Mouse (Mus musculus) macrophage (primary cell): ENCODE results near the gene Prok1. TPM values are rescaled to one million over a fixed set of nuclear protein-coding genes. Genes with fewer than 3 reads are reported as not detected.

Experiments used
- H3K27ac ChIP-seq: fragments of 350-480 bp; formaldehyde crosslinking; 2 replicates; pipeline ENCODE4 v1.9.0; 2021
- H3K36me3 ChIP-seq: fragments of 350-480 bp; formaldehyde crosslinking; 2 replicates; pipeline ENCODE4 v1.9.0; 2021; ENCODE audit errors: inconsistent target
- H3K4me3 ChIP-seq: fragments of 350-480 bp; formaldehyde crosslinking; 2 replicates; pipeline ENCODE4 v1.9.0; 2021; ENCODE audit errors: inconsistent target
- H3K79me2 ChIP-seq: fragments of 350-480 bp; formaldehyde crosslinking; 2 replicates; pipeline ENCODE4 v1.9.0; 2021; ENCODE audit errors: inconsistent target
- WGBS: methylation state at CpG from one replicate; pipeline ENCODE4 v1.1.7; 2026; ENCODE audit warnings: inconsistent platforms; ENCODE audit not compliant: missing documents; 5-methylcytosine and 5-hydroxymethylcytosine counted together
- polyA plus RNA-seq: library from polyadenylated mRNA; stranded (reverse); fragments of 250-400 nt; gene quantifications from 3 replicates; pipeline ENCODE4 v1.2.4, GENCODE M21; 2018; ENCODE audit warnings: inconsistent platforms

Prok1 gene
- polyA plus RNA-seq, 1 experiment from 2014 or later, result not detected

DNA sequence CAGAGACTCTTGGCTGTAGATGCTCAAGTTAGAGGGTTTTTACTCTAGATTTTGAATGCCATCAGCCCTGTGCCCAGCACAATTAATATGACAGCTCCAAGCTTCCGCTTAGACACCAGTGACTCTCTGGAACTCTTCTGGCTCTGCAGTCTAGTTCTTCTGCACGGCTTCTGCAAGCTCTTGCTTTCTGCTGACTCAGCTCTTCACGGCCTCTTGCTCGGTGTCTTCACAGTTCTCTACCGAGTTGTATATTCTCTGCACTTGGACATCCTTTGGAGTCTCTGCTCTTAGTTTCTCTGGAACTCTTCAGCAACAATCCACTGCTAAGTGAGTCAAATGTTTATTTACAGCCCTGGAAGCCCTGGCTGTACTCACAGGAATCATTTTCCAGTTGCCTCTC is 14.4 kb upstream of the Prok1 start:
- WGBS, result 90% methylated on average over 4 of the region's 5 CpGs
- H3K36me3 ChIP-seq, result no peaks in the 10 kb centered on the region
- H3K4me3 ChIP-seq, result no peak overlapping the region
- no peak overlapping the region for H3K27ac ChIP-seq
- H3K79me2 ChIP-seq, result no peaks in the 10 kb centered on the region

DNA sequence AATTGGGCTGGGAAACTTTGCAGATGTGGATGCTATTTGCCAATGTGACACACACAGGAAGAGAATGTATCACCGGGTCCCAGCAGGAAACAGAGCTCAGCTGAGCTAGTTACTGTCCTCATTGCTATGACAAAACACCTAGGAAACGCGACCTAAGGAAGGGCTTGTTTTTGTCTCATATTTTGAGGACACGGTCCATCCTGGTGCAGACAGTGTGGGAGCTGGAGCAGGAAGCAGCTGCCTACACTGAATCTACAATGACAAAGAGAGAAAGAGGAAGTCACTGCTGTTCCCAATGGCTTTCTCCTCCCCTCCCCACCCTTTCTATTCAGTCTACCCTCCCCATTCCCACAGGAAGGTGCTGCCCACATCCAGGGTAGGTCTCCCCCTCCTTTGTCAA is 12.5 kb upstream of the Prok1 start:
- Histone ChIP-seq H3K79me2 (no peaks in the 10 kb centered on the region), H3K27ac (no peak overlapping the region), H3K4me3 (no peak overlapping the region), H3K36me3 (no peaks in the 10 kb centered on the region)
- 0% methylated on average over 4 of the region's 4 CpGs for WGBS

DNA sequence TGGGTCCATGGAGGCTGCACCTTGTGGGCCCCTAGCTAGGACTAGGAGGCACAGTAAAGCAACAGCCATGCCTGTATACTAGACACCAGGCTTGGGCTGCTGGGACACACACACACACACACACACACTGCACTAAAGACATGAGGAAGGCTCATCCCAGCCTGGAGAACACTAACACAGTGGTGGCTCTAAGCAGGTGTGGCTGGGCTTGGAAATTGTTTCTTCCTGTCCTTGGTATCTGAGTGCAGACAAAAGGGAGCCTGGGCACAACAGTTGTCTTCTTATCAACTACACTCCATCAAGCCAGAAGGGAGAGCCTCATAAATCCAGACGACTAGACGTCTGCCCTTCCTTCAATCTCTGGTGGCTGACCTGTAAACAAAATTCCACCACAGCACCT is 10.8 kb upstream of the Prok1 start:
- Histone ChIP-seq H3K36me3 (no peaks in the 10 kb centered on the region), H3K4me3 (no peak overlapping the region), H3K27ac (no peak overlapping the region), H3K79me2 (no peaks in the 10 kb centered on the region)
- 48% methylated on average over 2 of the region's 2 CpGs for WGBS

DNA sequence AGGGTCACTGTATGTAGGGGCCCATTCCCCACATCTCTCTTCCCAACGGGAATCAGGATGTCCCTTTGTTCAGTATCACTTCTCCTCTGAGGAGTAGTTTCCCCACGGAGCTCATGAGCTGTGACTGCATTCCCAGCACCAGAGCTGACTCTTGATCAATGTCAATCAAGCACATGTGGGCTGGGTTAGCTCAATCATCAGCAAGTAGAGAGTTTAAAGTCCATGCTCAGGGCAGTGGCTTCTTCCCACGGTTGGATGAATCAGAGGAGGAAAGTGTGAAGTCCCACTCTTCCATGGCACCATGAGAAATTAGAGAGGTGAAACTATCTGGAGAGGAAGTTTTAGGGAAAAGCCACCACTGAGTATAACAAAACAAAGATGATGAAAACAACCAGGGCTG is 9.5 kb upstream of the Prok1 start:
- no peaks in the 10 kb centered on the region for H3K36me3 ChIP-seq
- no peak overlapping the region for H3K27ac ChIP-seq
- no peaks in the 10 kb centered on the region for H3K79me2 ChIP-seq
- WGBS, result 62% methylated on average over 3 of the region's 3 CpGs
- H3K4me3 ChIP-seq, result no peak overlapping the region

DNA sequence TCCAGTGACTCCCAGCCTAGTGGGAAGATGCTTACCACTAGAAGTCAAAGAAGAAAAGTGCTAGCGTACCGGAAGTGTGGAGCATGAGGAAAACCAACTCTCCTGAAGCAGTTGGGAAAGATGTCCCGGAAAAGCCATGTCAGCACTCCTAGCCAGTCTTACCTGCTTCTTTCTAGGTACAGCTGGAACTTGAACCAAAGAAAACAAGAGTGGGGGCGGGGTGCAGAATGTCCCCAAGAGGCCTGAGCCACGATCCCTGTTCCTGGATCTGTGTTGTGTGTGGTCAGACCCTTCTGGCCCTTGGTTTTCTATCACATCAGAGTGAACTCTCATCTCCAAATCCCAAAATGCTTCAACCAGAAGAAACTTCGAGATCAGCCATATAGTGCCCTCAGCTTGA is 7.4 kb upstream of the Prok1 start:
- Histone ChIP-seq H3K4me3 (no peak overlapping the region), H3K79me2 (no peaks in the 10 kb centered on the region), H3K36me3 (no peaks in the 10 kb centered on the region), H3K27ac (no peak overlapping the region)
- WGBS, result 79% methylated on average over 6 of the region's 6 CpGs

DNA sequence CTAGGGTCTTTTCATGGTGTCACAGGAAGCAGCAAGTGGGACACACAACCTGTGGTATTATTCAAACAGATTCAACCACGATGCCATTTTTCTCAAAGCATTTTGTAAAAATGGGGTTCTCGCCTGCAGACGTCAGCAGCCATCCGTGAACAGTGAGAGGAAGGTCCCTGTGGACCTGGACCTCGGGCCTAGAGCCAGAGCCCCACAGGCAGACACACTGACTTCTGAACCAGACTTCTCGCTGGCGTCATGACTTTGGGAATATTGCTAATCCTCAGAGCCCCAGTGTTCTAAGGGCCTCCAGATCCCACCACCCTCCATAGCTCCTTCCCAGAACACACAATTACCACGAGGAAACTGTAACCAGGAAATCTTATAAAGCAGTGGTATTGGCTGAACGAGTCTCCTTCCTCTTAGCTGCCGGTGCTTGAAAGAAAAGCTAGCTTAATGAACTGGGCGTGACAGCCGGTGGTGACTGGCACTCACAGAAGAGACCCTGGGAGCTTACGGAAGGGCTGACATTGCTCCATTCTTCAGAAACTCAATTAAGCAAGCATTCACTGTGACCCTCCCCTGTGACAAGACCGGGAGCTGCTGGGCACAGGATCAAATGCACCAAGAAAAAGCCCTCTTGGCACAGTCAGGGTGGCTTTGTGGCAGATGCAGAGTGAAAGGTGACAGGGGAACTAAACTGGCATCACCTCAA is 2.0 kb upstream of the Prok1 start:
- Histone ChIP-seq H3K4me3 (no peak overlapping the region), H3K27ac (no peak overlapping the region), H3K36me3 (no peaks in the 10 kb centered on the region), H3K79me2 (no peaks in the 10 kb centered on the region)
- WGBS, result 41% methylated on average over 14 of the region's 14 CpGs

DNA sequence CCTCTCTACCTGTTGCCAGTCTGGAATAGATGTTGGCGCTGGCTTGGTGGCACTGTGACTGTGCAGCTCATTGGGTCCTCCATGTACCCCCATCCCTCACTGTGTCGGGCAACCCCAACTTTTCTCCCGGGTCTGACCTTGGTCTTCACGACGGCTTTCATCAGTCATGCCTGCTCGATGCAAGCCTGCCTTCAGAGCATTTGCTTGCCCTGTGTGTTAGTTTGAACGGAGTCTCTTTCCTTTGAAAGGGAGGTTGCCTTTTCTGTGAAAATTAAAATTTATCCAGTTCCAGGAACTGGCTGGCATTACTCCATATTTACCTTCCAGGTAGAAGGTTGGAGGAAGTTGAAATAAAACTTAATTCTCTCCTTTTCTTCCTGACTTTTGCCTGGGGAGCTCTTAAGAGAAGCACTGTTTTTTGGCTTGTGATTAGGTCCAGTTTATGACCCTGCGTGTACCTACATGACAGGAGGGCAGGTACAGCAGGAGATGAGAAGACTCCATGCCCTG is 981 bp downstream of the Prok1 start:
- Histone ChIP-seq H3K27ac (no peak overlapping the region), H3K4me3 (no peak overlapping the region), H3K79me2 (no peaks in the 10 kb centered on the region), H3K36me3 (no peaks in the 10 kb centered on the region)
- WGBS, result 83% methylated on average over 8 of the region's 8 CpGs

DNA sequence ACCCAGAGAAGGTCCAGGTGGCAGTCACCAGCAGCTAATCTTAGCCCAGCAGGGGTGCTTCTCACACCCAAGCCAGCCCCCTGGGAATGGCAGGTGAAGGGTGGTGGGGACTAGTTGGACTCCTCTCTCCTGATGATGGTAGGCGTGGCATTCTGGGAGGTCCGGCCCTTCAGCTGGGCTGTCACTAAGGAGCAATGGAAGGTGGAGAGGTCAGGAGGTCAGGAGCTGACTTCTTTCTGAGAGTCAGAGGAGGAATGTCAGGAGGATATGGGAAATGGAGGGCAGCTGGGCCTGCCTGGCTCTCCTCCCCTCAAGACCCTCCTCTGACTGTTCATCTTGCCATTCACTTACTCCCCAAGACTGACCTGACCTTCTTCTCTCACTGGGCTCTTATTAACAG is 1.5 kb downstream of the Prok1 start:
- H3K36me3 ChIP-seq, result no peaks in the 10 kb centered on the region
- H3K79me2 ChIP-seq, result no peaks in the 10 kb centered on the region
- no peak overlapping the region for H3K27ac ChIP-seq
- H3K4me3 ChIP-seq, result no peak overlapping the region
- WGBS, result 84% methylated on average over 2 of the region's 2 CpGs

DNA sequence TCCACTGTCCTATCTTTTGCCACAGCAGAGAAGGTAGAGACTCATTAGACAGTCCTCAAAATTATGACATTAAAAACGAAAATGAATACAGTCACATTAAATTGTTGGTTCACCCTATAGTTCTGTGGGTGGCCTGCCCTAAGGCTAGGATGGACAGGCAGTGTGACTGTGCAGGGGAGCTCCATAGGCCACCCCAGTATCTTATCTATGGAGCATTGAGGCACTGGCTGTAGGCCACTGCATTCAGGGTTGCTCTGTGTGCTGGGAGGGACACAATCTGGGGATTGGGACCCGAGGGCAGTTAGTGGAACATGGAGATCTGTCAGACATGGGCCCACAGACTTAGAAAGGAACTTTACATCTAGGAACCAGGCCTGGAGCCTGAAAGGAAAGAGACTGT is 5.6 kb downstream of the Prok1 start:
- Histone ChIP-seq H3K36me3 (no peaks in the 10 kb centered on the region), H3K4me3 (no peak overlapping the region), H3K79me2 (no peaks in the 10 kb centered on the region), H3K27ac (no peak overlapping the region)
- 43% methylated on average over 2 of the region's 2 CpGs for WGBS

DNA sequence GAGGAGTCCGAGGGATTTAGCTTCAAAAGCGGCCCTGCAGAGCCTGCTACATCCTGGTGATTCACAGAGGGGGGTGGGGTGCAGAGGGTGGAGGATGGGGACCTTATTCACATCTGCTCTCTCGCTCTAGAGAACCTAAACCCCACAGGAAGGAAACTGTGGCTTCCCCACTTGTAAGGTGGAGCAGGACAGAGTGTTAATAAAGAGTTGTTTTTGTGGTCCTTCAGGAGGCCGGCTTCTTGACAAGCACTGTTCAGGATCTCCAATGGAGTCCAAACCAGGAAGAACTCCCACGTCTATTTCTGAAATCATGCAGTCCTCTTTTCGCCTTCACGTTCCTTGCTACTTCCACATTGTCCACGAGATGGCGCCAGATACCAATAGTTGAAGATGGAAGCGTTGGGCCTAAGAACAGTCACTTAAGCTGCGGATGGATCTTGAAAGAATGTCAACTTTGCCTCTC is 6.1 kb downstream of the Prok1 start:
- 6% methylated on average over 11 of the region's 11 CpGs for WGBS
- Histone ChIP-seq H3K27ac (no peak overlapping the region), H3K4me3 (no peak overlapping the region), H3K79me2 (no peaks in the 10 kb centered on the region), H3K36me3 (no peaks in the 10 kb centered on the region)

DNA sequence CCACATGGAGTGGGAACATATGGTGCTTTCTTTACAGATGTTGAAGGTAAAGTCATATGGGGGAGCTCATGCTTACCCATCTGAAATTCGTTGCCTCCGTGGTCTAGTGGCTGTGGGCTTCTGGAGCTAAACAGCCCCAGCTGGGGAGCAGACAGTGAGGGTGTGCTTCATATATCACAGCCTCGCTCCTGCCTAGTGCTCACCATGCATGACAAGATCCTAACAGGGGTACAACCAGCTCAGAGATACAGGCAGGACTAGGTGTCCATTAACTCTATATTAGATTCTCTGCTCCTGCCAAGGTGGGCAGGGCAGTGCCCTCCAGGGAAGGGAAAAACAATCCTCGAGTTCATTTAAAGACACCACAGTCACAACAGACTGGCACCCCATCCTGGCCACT is 8.3 kb downstream of the Prok1 start:
- WGBS, result 81% methylated on average over 4 of the region's 4 CpGs
- Histone ChIP-seq H3K79me2 (no peaks in the 10 kb centered on the region), H3K27ac (no peak overlapping the region), H3K4me3 (no peak overlapping the region), H3K36me3 (no peaks in the 10 kb centered on the region)

DNA sequence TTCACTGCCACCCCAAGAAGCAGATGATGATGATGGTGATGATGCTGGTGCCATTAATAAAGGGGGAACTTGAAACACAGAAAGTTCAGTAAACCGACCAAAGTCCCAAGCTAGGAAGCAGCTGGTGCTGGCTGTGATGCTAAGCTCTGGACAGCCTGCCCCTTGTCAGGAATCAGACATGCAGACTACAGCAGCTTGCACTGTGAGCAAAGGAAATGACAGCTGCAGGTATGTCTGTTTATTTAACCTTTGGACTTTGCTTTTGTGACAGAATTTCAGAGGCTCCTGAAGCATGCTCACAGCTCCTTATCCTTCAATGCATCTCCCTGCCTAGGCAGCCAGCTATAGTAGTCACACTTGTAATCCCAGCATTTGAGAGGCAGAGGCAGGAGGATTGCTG is 9.0 kb downstream of the Prok1 start, which contains the start of gene A630076J17Rik:
Gene A630076J17Rik, plus strand, starts transcription at position 88 of the 400 bp plus-strand sequence.
- no peaks in the 10 kb centered on the region for H3K36me3 ChIP-seq
- no peak within 1 kb of the TSS for H3K4me3 ChIP-seq
- no peak within 1 kb of the TSS for H3K27ac ChIP-seq
- WGBS, result 17% methylated on average over 1 of the region's 1 CpGs
- no peaks in the 10 kb centered on the region for H3K79me2 ChIP-seq

DNA sequence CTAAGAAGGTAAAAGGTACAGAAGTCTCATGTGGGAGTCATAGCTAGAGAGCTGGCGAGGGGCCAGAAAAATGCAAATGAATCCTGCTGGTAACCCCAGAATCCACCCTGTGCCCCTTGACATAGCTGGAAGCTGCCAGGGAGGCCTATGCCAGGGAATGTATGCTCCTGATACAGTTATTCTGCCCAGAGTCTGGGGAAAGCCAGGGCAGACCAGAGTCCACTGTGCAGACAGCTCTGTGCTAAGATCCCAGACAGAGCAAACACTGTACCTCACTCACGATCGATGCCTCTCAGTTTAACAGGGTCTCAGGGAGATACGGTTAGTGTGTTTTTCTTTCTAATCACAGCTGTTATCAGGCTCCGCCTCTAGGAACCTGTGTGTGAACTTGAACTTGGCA is 9.7 kb downstream of the Prok1 start:
- 88% methylated on average over 5 of the region's 5 CpGs for WGBS
- Histone ChIP-seq H3K27ac (no peak overlapping the region), H3K4me3 (no peak overlapping the region), H3K79me2 (no peaks in the 10 kb centered on the region), H3K36me3 (no peaks in the 10 kb centered on the region)

DNA sequence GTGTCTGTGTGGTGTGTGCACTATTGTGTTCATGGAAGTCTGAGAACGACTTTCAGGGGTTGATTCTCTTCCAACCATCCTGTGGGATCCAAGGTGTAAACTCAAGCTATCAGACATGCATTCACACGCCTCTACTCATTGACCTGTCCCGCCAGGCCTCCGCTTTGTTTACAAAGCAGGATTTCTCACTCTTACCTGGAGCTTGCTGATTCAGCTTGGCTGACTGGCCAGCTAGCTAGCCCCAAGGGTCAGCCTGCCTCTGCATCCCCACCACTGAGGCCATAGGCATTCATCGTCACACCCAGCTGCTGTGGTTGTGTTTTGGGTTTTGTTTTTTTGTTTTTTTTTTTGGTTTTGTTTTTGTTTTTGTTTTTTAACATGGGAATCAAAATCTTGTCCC is 10.3 kb downstream of the Prok1 start:
- no peak overlapping the region for H3K27ac ChIP-seq
- no peaks in the 10 kb centered on the region for H3K79me2 ChIP-seq
- 88% methylated on average over 5 of the region's 5 CpGs for WGBS
- H3K4me3 ChIP-seq, result no peak overlapping the region
- no peaks in the 10 kb centered on the region for H3K36me3 ChIP-seq

DNA sequence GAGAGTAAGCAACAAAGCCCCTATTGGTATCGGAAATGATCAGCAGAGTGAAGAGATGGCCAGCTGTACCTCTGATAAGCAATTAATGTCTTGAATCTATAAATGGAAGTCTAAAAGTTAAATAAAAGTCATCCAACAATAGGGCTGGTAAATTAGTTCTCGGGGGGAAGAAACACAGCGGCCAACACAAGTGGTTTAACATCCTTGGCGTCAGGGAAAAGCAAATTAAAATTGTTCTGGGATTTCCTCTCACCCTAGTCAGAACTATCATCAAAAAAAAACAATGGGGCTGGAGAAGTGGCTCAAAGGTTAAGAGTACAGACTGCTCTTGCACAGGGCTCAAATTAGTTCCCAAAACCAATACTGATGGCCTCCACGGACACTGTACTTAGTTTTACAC is 13.7 kb downstream of the Prok1 start:
- no peak overlapping the region for H3K4me3 ChIP-seq
- H3K36me3 ChIP-seq, result no peaks in the 10 kb centered on the region
- 97% methylated on average over 5 of the region's 5 CpGs for WGBS
- no peak overlapping the region for H3K27ac ChIP-seq
- no peaks in the 10 kb centered on the region for H3K79me2 ChIP-seq

DNA sequence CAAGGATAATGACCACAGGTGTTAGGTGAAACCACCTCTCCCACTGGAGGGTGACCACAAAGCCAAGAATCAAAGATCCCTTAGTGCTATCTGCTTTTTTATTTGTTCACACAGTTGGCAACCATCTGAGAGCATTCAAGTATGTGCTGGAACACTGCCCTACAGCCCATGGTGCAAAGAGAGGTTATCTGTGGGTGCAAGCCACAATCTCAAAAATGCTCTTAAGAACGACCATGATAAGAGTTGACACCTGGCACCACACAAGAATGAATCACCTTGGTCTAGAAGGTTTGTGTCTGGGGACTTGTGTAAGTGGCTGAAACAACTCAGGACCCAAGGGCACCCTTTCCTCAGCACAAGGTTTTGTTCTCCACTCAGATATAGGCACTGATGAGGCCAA is 16.3 kb downstream of the Prok1 start:
- Histone ChIP-seq H3K79me2 (no peaks in the 10 kb centered on the region), H3K4me3 (no peak overlapping the region), H3K36me3 (no peaks in the 10 kb centered on the region), H3K27ac (no peak overlapping the region)
- WGBS, result 71% methylated on average over 1 of the region's 1 CpGs
